Mouse (Mus musculus): Measurements from ENCODE around the gene Podnl1. TPM values are rescaled to one million over a fixed set of nuclear protein-coding genes. Genes with fewer than 3 reads are reported as not detected.

Gene Podnl1
- not detected in 2 replicates for total RNA-seq (2014; fragmentation: Nextera tagmentation)
- total RNA-seq (2017): 0.06 TPM in 1 of 2 replicates, not detected in the other
- 0.05 and 0.06 TPM in 2 replicates for polyA plus RNA-seq (2012)

DNA sequence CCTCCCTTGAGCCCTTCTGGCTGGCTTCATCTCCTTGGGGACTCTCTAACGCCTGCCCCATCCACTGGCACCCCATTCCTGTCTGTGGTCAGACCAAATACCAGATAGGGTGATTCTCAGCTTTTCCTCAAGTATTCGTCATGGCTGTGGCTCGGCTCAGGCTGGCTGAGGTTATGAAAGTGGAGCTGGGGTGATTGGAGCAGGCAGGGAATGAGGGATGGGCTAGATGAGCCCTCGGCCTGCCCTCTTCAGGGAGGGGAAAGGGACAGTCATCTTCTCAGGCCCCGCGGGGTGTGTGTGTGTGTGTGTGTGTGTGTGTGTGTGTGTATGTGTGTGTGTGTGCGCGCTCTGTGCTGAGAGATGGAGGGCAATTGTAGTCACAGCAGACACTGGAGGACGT is at the start of gene Podnl1:
Gene Podnl1, plus strand, starts transcription at position 334 of the 400 bp plus-strand sequence.
- DNase-seq (ENCODE audit: low spot score) (no peak), ATAC-seq (ENCODE audit: extremely low read depth, insufficient number of reproducible peaks, low FRiP score, poor library complexity, severe bottlenecking) (no peak)
- H3K4me3 ChIP-seq (ENCODE audit: low read depth, low read length): no peak within 1 kb of the TSS
- H3K9me3 ChIP-seq (replicated peaks): no peaks in the 10 kb centered on the region
- peaks cover under 1% of the 10 kb centered on the region for H3K36me3 ChIP-seq (replicated peaks)
- H3K27me3 ChIP-seq (ENCODE audit: insufficient read depth, low read length): peaks cover 43% of the 10 kb centered on the region
- peaks cover 4% of the 10 kb centered on the region; the same call in 1 of the 2 replicates for H3K4me1 ChIP-seq (ENCODE audit: insufficient read depth, low read depth, low read length)
- TF ChIP-seq GATA2 (IDR thresholded peaks at IDR 0.05; ENCODE audit: borderline replicate concordance, low read depth, low read length): no peak
- TF ChIP-seq TAL1 (conservative IDR thresholded peaks at IDR 0.05; ENCODE audit: low read depth, low read length): no peak
- TF ChIP-seq POLR2AphosphoS5 (IDR thresholded peaks at IDR 0.05; ENCODE audit: insufficient replicate concordance, low read depth, low read length): no peak
- no peak for TF ChIP-seq GATA1 (IDR thresholded peaks at IDR 0.05; ENCODE audit: borderline replicate concordance, low read length)
- no peak for TF ChIP-seq CTCF (IDR thresholded peaks at IDR 0.05; ENCODE audit: low read depth, low read length)

DNA sequence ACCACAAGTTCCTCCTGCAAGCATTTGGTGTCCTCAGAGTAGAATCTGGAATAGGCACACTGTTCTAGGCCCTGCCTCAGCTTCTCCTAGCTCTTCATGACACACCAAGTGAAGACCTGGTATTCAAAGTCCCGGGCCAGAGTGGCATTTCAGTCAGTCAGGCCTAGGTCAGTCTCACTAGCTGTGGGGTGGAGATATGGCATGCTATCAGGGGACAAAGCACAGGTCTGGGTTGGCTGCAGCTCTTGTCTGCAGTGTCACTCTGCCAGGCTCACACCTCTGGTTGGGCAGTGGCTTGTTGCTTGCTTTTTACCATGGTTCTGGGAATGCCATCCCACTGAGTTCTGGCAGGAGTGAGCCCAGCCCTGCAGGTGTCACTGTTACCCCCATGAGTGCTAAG is 49.4 kb upstream of the Podnl1 start:
- no peak for ATAC-seq (ENCODE audit: extremely low read depth, insufficient number of reproducible peaks, low FRiP score, poor library complexity, severe bottlenecking)
- no peak for TF ChIP-seq TAL1 (conservative IDR thresholded peaks at IDR 0.05; ENCODE audit: low read depth, low read length)
- no peak for TF ChIP-seq CTCF (IDR thresholded peaks at IDR 0.05; ENCODE audit: low read depth, low read length)
- TF ChIP-seq GATA2 (IDR thresholded peaks at IDR 0.05; ENCODE audit: borderline replicate concordance, low read depth, low read length): no peak
- DNase-seq (ENCODE audit: low spot score): no peak
- no peaks in the 10 kb centered on the region for H3K9me3 ChIP-seq (replicated peaks)
- no peak overlapping the region for H3K4me3 ChIP-seq (ENCODE audit: low read depth, low read length)
- H3K27me3 ChIP-seq (ENCODE audit: insufficient read depth, low read length): no peaks in the 10 kb centered on the region
- peaks cover 89% of the 10 kb centered on the region for H3K36me3 ChIP-seq (replicated peaks)
- peaks cover 19% of the 10 kb centered on the region for H3K4me1 ChIP-seq (ENCODE audit: insufficient read depth, low read depth, low read length)

DNA sequence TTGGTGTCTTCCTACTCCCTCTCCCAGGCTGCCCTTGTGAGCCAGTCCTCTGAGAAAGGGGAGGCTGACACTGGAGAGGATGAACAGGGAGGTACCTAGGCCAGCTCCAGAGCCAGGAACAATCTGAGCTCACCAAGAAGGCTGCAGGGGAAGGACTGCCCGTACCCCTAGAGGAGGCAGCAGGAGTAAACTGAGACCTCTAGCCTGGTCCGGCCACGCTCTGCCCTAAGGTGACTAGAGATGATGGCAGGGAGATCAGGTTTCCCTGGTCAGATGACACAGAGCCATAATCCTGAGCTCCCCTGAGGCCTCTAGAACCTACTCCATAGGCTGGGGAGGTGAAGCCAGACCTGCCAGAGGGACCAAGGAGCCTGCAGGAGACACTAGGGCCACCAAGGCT is 48.9 kb upstream of the Podnl1 start:
- no peak for DNase-seq (ENCODE audit: low spot score)
- Histone ChIP-seq H3K36me3 (replicated peaks) (peaks cover 90% of the 10 kb centered on the region), H3K4me3 (ENCODE audit: low read depth, low read length) (no peak overlapping the region), H3K27me3 (ENCODE audit: insufficient read depth, low read length) (no peaks in the 10 kb centered on the region), H3K4me1 (ENCODE audit: insufficient read depth, low read depth, low read length) (peaks cover 16% of the 10 kb centered on the region), H3K9me3 (replicated peaks) (no peaks in the 10 kb centered on the region)
- no peak for TF ChIP-seq POLR2AphosphoS5 (IDR thresholded peaks at IDR 0.05; ENCODE audit: insufficient replicate concordance, low read depth, low read length)
- TF ChIP-seq TAL1 (conservative IDR thresholded peaks at IDR 0.05; ENCODE audit: low read depth, low read length): no peak
- TF ChIP-seq CTCF (IDR thresholded peaks at IDR 0.05; ENCODE audit: low read depth, low read length): no peak
- TF ChIP-seq GATA2 (IDR thresholded peaks at IDR 0.05; ENCODE audit: borderline replicate concordance, low read depth, low read length): no peak
- no peak for ATAC-seq (ENCODE audit: extremely low read depth, insufficient number of reproducible peaks, low FRiP score, poor library complexity, severe bottlenecking)

DNA sequence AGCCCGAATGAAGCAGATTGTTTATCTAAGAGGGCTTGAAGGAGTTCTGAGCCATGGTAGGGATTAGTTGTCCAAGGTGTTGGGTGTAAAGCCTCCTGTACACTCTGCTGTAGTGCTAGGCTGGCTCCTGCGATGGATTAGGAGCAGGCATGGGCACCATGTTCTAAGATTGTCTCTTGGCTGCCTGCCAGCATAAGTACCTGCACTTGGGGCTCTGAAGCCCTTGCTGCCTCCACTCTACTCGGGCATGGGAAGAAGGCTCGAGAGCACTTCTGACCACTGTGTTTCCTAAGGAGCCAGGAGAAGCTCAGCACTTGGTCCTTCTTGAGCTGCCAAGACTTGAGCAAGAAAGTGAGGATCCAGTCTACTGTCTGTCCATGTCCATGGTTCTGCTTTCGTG is 46.6 kb upstream of the Podnl1 start:
- TF ChIP-seq GATA2 (IDR thresholded peaks at IDR 0.05; ENCODE audit: borderline replicate concordance, low read depth, low read length) (no peak), GATA1 (IDR thresholded peaks at IDR 0.05; ENCODE audit: borderline replicate concordance, low read length) (no peak), CTCF (IDR thresholded peaks at IDR 0.05; ENCODE audit: low read depth, low read length) (no peak)
- no peaks in the 10 kb centered on the region for H3K9me3 ChIP-seq (replicated peaks)
- DNase-seq (ENCODE audit: low spot score) (no peak), ATAC-seq (ENCODE audit: extremely low read depth, insufficient number of reproducible peaks, low FRiP score, poor library complexity, severe bottlenecking) (no peak)
- H3K4me1 ChIP-seq (ENCODE audit: insufficient read depth, low read depth, low read length): 0 out of 2 replicates have a peak, but pooled peaks cover 4% of the 10 kb centered on the region
- no peak overlapping the region for H3K4me3 ChIP-seq (ENCODE audit: low read depth, low read length)
- H3K27me3 ChIP-seq (ENCODE audit: insufficient read depth, low read length): no peaks in the 10 kb centered on the region
- H3K36me3 ChIP-seq (replicated peaks): peaks cover 93% of the 10 kb centered on the region

DNA sequence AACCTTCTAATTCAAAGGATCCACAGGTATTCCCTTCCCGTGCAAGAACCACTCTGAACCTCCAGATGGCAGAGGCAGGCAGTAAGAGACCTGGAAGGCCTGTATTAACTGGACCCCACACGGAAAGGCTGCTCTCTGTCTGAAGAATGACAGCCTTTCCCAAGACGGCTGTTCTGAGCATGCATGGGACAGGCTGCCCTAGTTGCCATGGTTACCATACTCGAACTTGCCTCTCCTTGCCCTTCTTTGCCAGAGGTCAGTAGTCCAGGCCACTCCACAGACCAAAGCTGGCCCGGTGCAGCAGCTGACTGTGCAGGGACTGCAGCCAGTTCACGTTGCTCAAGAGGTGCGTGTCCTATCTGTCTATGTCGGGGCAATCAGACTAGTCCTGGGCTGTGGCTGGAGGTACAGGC is 42.0 kb upstream of the Podnl1 start:
- 0 out of 2 replicates have a peak, but pooled peaks cover 4% of the 10 kb centered on the region for H3K4me1 ChIP-seq (ENCODE audit: insufficient read depth, low read depth, low read length)
- H3K27me3 ChIP-seq (ENCODE audit: insufficient read depth, low read length): no peaks in the 10 kb centered on the region
- ATAC-seq (ENCODE audit: extremely low read depth, insufficient number of reproducible peaks, low FRiP score, poor library complexity, severe bottlenecking) (no peak), DNase-seq (ENCODE audit: low spot score) (no peak)
- TF ChIP-seq POLR2AphosphoS5 (IDR thresholded peaks at IDR 0.05; ENCODE audit: insufficient replicate concordance, low read depth, low read length) (no peak), TAL1 (conservative IDR thresholded peaks at IDR 0.05; ENCODE audit: low read depth, low read length) (no peak), GATA2 (IDR thresholded peaks at IDR 0.05; ENCODE audit: borderline replicate concordance, low read depth, low read length) (no peak), GATA1 (IDR thresholded peaks at IDR 0.05; ENCODE audit: borderline replicate concordance, low read length) (no peak), CTCF (IDR thresholded peaks at IDR 0.05; ENCODE audit: low read depth, low read length) (no peak)
- H3K9me3 ChIP-seq (replicated peaks): no peaks in the 10 kb centered on the region
- H3K4me3 ChIP-seq (ENCODE audit: low read depth, low read length): no peak overlapping the region
- peaks cover 96% of the 10 kb centered on the region for H3K36me3 ChIP-seq (replicated peaks)

DNA sequence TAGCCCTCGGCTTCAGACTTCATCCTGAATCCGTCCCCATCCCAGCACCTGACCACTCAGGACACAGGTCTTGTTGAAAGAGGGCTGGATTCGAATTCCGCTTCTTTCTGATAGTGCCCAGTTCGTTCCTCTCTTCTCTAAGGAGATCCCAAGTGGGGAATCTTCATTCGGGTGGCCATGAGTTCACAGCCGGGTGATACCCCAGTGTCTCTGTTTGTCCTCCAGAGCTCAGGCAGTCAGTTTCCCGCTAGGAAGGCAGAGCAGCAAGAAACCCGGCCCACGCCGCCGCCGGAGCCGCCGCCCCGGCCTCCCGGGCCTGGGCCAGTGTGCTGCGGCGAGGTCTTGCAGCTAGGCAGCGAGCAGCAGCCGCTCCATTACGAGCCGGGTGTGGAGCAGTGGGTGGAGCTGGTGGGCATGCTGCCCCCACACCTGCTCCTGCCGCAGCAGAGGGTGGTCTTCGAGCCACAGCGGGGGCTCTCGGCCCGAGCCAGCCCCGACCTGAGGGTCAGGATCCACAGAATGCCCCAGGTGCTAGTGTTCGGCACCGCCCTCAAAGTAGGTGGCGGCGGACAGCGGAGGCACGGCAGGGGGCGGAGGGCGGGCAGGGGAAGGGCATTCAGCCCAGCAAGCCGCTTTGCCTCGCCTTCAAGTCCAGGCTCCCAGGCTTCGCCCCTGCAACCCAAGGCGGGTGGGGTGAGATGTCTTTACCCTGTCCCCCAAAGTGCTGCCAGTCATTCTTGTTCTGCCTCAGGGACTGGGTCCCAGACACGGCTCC is 41.3 kb upstream of the Podnl1 start:
- Histone ChIP-seq H3K4me1 (ENCODE audit: insufficient read depth, low read depth, low read length) (0 out of 2 replicates have a peak, but pooled peaks cover 3% of the 10 kb centered on the region), H3K27me3 (ENCODE audit: insufficient read depth, low read length) (no peaks in the 10 kb centered on the region), H3K36me3 (replicated peaks) (peaks cover 96% of the 10 kb centered on the region), H3K9me3 (replicated peaks) (no peaks in the 10 kb centered on the region), H3K4me3 (ENCODE audit: low read depth, low read length) (no peak overlapping the region)
- no peak for DNase-seq (ENCODE audit: low spot score)
- TF ChIP-seq POLR2AphosphoS5 (IDR thresholded peaks at IDR 0.05; ENCODE audit: insufficient replicate concordance, low read depth, low read length): no peak
- TF ChIP-seq GATA1 (IDR thresholded peaks at IDR 0.05; ENCODE audit: borderline replicate concordance, low read length): no peak
- no peak for TF ChIP-seq TAL1 (conservative IDR thresholded peaks at IDR 0.05; ENCODE audit: low read depth, low read length)
- TF ChIP-seq GATA2 (IDR thresholded peaks at IDR 0.05; ENCODE audit: borderline replicate concordance, low read depth, low read length): no peak
- TF ChIP-seq CTCF (IDR thresholded peaks at IDR 0.05; ENCODE audit: low read depth, low read length): no peak
- no peak for ATAC-seq (ENCODE audit: extremely low read depth, insufficient number of reproducible peaks, low FRiP score, poor library complexity, severe bottlenecking)

All from G1E (cell line).